Mouse (Mus musculus): Measurements from ENCODE around the gene Srr.

Srr gene

GRCm38 (mm10) chr11:74925577-74926387, at the start of gene Srr, which contains the start of gene Smg6:
Srr (minus strand) TSS chr11:74925948.
Smg6 (plus strand) TSS chr11:74925823.
- peak; percentile 93 to 96 for DNase-seq

DNA sequence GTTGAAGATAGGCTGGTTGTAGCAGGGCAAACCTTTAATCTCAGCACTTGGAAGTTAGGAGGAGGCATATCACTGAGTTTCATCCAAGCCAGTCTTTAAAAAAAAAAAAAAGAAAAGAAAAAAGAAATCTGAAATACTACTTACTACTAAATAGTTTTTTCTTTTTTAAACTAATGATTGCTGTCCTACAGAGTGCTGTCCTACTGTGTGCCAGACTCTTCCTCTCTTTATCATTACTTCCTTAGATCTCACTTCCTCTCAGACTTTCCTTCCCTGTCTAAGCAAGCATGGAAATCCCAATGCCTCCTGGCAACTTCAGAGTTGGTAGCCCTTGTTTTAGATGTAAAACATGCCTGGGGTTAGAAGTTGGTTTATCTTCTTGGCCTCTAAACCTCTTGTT, 48.9 kb upstream of the Srr start:
- DNase-seq = no peak

DNA sequence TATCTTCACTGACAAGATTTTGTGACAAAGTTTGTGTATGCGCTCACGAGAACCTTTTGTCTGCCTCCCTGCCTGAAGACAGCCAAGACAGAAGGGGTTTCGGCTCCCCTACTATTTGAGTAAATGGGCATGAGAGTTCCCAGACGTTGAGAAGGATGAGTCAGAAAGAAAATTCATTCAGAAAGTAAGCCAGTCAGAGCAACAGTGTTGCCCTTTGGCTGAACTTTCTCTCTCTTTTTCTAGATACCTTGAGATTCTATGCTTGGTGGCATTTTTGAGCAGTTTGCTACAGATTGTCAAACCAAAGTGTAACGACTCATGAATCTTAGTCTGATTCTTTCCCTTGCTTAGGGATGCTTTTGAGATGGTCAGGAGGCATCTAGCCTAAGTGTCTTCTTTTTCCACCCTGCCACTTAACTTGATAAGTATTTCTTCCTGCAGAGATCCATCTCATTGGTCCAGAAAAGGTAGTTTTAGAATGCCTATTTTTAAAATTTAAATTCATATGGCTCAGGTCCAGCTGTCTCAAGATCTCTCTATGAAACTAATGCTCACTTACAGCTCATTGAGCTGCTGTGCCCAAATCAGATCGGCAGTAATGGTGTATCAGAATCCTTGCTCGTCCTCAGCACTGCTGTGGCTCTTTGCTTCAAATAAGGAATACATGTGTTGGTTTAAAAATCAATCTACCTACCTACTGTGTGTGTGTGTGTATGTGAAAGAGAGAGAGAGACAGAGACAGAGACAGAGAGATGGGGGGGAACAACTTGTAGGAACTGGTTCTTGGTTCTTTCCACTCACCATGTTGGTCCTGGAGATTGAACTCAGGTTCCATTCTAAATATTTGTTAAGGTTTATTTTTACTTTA, 47.8 kb upstream of the Srr start:
- no peak for DNase-seq

GRCm38 (mm10) chr11:74965516-74965915, 39.8 kb upstream of the Srr start:
- DNase-seq = no peak

DNA sequence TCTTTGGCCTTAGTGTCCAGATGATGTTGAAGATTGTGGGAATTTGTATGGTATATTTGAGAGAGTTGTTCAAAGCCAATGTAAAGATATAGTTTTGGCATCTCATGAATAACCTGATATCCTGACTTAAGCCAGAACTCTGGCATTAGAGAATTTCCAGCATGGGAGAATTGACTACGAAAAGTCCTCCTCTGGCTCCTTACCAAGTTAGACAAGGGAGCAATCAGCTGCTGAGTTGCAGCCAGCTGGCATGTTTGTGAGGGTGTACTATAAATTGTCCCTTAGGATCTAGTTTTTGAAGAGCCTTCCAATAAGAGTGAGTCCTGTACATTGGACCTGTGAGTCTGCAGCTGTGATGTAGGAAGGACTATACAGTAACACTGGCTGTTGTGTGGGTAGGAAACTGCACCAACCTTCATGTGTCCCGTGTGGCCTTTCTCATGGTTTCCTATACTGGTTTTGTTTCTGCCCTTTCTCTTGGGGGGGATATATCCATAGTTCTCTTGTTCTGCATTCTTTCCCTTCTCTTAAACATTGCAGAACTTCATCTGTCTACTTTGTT, 37.2 kb upstream of the Srr start:
- DNase-seq = no peak

GRCm38 (mm10) chr11:74961953-74962352, 36.2 kb upstream of the Srr start:
- no peak for DNase-seq

DNA sequence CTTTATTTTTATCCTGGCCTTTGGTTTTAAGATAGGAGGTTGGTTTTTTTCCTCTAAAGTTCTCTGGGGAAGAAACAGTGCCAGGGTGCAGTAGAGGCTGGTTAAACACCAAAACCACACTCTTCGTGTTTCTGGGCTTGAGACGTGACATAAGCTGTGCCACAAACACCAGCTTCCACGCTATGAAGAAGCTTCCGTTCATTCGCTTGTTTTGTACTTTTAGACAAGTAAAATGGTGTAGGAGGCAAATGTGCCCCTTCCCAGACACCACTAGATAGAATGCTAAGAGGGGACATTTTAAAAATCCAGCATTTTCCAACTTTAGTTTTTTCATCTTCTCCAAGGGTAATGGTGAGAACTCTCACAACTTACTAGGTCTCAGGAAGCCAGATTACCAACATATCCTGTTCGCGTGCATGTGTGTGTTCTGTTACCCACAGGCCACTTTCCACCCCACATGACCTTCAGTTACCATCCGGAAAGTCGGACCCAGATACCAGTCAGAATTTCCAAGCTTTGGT, 34.3 kb upstream of the Srr start:
- DNase-seq = no peak

DNA sequence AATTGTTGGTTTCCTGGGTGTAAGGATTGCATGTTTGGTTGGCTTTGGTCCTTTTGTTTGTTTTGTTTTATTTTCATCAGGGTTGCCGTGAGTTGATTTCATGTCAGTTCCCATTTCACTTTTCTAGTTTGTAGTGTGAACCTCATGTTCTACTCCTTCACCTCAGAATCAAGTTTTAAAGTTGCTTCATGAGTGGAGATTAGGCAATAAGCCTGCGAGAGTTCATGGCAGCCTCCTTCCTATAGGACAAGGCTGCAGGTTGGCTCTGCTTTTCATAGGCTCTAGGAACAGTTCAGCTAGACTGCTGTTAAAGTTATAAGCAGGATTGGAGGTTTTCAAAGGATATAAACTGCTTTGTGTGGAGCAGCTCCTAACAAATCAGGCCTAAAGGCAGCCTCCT, 33.8 kb upstream of the Srr start:
- DNase-seq = peak in 1 of 2 experiments; percentile 19

GRCm38 (mm10) chr11:74957600-74957999, 31.9 kb upstream of the Srr start:
- no peak for DNase-seq

- DNase-seq = no peak
Measured at GRCm38 (mm10) chr11:74956006-74956405, 30.3 kb upstream of the Srr start.

- DNase-seq = peak; percentile 9 to 23
Measured at GRCm38 (mm10) chr11:74954901-74955300, 29.2 kb upstream of the Srr start.

GRCm38 (mm10) chr11:74946348-74946747, 20.6 kb upstream of the Srr start:
- peak in 1 of 2 experiments; percentile 11 for DNase-seq

DNA sequence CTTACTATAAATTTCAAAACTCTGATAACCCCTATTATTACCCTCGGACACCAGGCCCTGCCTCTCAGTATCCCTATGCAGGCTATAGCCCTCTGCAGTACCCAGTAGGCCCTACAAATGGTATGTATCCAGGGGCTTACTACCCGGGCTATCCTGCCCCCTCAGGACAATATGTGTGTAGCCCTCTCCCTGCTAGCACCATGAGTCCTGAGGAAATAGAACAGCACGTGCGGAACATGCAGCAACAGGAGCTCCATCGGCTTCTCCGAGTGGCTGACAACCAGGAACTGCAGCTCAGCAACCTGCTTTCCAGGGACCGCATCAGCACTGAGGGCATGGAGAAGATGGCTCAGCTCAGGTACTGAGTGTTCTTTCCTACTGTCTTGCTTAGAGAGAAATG, 4.6 kb upstream of the Srr start:
- DNase-seq = no peak

DNA sequence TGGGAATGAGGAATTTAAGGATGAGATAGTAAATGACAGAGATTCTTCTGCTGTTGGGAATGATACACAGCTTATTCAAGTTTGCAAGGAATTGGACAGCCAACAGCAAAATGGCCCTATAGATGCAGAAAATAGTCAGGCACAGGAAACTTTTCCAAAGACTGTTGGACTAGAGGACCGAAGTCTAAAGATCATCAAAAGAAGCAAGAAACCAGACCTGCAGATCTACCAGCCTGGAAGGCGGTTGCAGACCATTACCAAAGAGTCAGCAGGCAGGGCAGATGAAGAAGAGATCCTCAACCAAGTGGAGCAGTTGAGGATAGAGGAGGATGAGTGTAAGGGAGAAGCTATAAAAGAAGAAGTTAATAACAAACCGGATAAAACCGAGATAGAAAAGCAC, 3.4 kb upstream of the Srr start:
- DNase-seq = no peak

GRCm38 (mm10) chr11:74927236-74927725, 1.5 kb upstream of the Srr start:
- no peak for DNase-seq

DNA sequence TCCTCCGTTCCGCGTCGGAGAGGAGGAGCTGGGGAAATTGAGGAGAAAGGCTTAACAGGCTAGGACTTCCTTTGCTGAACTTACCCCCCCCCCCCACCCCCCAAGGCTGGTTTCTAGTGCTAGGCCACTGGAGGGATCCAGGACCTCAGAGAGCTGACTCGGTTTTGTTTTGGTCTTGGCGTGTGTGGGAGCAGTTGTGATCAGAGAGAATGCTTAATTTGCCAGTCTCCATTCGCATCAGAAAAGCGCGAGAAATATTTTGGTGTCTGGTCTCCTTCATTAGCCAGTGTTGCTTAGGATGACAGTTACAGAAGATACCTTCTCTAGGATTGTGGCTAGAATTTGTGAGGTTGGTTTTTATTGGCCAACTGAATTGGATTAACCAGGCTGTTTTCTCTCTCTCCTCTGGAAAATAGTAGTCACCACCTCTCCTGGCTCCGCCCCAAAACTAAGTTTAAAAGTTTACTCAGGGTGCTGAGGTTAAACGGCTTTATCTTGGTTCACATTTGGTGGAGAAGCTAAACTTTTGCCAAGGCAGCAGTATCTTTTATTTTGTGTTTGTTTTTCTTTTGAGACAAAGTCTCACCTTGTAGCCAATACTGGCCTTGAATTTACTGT, 749 bp upstream of the Srr start:
- peak; percentile 58 to 66 for DNase-seq

DNA sequence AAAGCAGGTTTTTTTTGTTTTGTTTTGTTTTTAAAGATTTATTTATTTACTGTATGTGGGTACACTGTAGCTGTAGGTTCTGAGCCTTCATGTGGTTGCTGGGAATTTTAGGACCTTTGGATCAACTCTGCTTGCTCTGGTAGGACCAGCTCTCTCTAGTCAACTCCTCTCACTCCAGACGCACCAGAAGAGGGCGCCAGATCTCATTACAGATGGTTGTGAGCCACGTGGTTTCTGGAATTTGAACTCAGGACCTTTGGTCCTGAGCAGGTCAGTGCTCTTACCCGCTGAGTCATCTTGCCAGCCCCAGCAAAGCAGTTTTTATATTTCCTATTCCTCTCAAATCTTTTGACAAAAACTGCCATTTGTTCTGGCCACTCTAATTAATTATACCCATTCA, 1.6 kb downstream of the Srr start:
- peak; percentile 32 to 44 for DNase-seq

DNA sequence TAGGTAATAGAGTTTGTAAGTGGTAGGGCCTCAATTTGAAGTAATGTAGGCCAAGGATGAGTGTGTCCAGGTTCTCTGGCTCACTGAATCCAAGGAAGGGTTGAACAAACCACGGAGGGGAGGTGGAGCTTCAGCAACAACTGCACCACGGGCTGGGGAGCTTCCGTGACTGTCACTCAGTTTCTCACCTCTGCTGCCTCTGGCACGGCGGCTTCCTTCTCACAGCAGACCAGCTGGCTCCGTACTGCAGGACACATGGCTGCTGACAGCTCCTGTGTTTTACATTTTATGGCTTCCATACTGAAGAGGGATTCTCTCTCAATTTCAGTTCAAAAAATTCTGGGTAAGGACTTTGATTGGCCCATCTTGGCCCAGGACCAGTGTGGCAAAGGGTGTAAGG, 6.5 kb downstream of the Srr start:
- no peak for DNase-seq

- DNase-seq = no peak
Measured at GRCm38 (mm10) chr11:74912492-74912891, 13.3 kb downstream of the Srr start.

DNA sequence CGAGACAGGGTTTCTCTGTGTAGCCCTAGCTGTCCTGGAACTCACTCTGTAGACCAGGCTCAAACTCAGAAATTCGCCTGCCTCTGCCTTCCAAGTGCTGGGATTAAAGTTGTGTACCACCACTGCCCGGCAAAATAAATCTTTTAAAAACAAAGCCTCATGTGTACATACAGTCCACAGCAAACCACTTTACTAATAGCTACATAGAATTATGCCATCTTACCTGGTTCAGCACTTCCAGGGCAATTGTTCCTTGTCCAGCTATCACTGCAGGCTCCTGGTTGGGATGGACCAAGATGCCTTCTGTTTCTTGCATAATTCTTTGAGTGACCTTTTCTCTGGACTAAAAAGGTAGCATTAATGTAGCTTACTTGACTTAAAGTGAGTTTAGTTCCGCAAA, 15.8 kb downstream of the Srr start:
- DNase-seq = no peak

DNA sequence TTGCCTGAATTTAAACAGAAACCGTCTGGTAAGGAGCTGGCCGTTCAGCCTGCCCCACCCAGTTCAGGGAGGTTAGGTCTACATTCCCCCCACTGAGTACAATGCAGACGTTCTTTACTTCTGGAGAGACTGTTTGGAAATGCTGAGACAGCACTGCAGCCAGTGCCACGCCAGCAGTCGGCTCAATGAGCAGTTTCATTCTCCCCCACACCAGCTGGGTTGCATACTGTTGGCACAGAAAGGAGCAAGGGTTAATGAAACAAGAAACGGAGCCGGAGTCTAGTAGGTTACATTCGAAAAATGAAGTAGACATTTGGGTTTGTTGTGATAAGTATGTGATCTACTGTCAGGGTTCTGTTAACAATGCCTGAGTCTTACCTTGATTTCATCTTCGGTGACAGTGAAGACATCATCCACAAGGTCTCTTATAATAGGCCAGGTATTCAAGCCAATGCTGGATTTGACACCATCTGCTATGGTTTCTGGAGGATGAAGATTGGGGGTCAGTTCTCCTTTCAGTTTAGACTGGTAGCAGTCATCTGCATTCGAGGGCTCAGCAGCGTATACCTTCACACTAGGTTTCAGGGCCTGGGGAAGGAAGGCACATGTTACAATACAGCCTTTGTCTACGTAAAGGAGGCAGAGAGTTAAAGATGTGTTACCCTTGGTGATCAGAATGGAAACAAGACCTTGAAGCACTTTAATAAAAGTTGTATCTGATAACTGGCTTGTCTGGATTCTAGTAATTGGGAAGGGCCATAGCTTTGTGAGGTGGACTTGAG, 16.9 kb downstream of the Srr start:
- no peak for DNase-seq

GRCm38 (mm10) chr11:74907850-74908249, 17.9 kb downstream of the Srr start:
- DNase-seq = no peak
